Mouse (Mus musculus) CH12.LX (cell line): Measurements from ENCODE around the gene Il6st.

Experiments
- BHLHE40 ChIP-seq: IDR thresholded peaks from 2 replicates; pipeline ENCODE4 v1.6.1; 2011; ENCODE audit warnings: mild to moderate bottlenecking, low read depth, low read length, improper control_type of control experiment
- CTCF ChIP-seq, 2 experiments: IDR thresholded peaks in 1 of 2; conservative IDR thresholded peaks in 1 of 2; 2 replicates each; pipeline ENCODE4 v1.5.1; 2011 to 2012; ENCODE audit warnings: low read depth in 2 of 2, low read length in 2 of 2, improper control_type of control experiment in 1 of 2, inconsistent platforms in 1 of 2, mild to moderate bottlenecking in 1 of 2, moderate library complexity in 1 of 2
- E2F4 ChIP-seq: IDR thresholded peaks from 2 replicates; pipeline ENCODE4 v1.6.1; 2011; ENCODE audit warnings: low read depth, low read length, improper control_type of control experiment; ENCODE audit not compliant: insufficient replicate concordance
- MAFK ChIP-seq: IDR thresholded peaks from 2 replicates; pipeline ENCODE4 v1.6.1; 2011; ENCODE audit warnings: low read length, improper control_type of control experiment; ENCODE audit not compliant: insufficient replicate concordance
- MAX ChIP-seq: IDR thresholded peaks from 2 replicates; pipeline ENCODE4 v1.6.1; 2011; ENCODE audit warnings: low read length, improper control_type of control experiment
- POLR2A ChIP-seq: IDR thresholded peaks from 2 replicates; pipeline ENCODE4 v1.6.1; 2011; ENCODE audit warnings: low read depth, mild to moderate bottlenecking, improper control_type of control experiment, low read length
- SMC3 ChIP-seq: IDR thresholded peaks from 2 replicates; pipeline ENCODE4 v1.6.1; 2011; ENCODE audit warnings: low read depth, low read length, improper control_type of control experiment
- USF1 ChIP-seq: IDR thresholded peaks from 2 replicates; pipeline ENCODE4 v1.6.1; 2014; ENCODE audit warnings: low read depth, mild to moderate bottlenecking, inconsistent platforms, low read length, improper control_type of control experiment
- ZC3H11A ChIP-seq: IDR thresholded peaks from 2 replicates; pipeline ENCODE4 v1.6.1; 2012; ENCODE audit warnings: low read depth, mild to moderate bottlenecking, inconsistent platforms, low read length, improper control_type of control experiment
- ZKSCAN1 ChIP-seq: IDR thresholded peaks from 2 replicates; pipeline ENCODE4 v1.6.1; 2012; ENCODE audit warnings: low read depth, inconsistent platforms, low read length, improper control_type of control experiment, borderline replicate concordance

- TF ChIP-seq CTCF (conservative IDR thresholded peaks at IDR 0.05 in 1 of 2, IDR thresholded peaks at IDR 0.05 in 1 of 2; ENCODE audit: low read depth in 2 of 2, low read length in 2 of 2) (no peak), POLR2A (no peak), BHLHE40 (no peak), SMC3 (no peak), ZC3H11A (no peak), MAFK (no peak), E2F4 (no peak), USF1 (no peak), MAX (no peak), ZKSCAN1 (no peak)
Measured at GRCm38 (mm10) chr13:112467384-112467783, 3.5 kb downstream of the Il6st start.
